ENCODE assay signal across 29 mouse cellular contexts in the genomic region with DNA sequence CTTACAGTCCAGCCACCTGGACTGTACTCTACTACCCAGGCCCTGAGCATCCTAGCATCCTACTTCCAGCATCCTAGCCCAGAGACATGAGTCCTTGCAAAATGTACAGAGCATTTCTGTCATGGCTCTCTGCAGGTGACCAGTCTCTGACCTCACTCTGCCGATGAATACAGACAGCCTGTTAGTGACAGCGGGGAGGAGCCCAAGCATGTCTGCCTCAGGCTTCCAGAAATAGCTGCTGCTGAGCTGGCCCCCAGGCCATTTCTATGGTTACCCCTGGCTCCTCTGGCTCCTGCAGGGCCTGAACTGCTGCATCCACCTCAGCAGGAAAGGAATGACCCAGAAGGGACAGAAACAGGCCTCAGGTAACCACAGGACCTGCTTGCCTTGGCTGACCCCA. TPM values are rescaled to one million over a fixed set of nuclear protein-coding genes. Genes with fewer than 3 reads are reported as not detected.
DNase-seq lines count a peak whose midpoint lies in the region; ATAC-seq and TF ChIP-seq lines count a peak whose summit lies in the region.
"Had no signal": no experiment of that assay in that cellular context is flagged by ENCODE, and none has a peak within 500 bp of the region (broad histone marks: within the 10 kb centered on the region; RNA-seq: fewer than 3 reads in every experiment).

No protein-coding gene starts in this region.

- WGBS in heart, embryonic 10.5 days, result 23% methylated on average over 2 of the region's 2 CpGs
- 23% methylated on average over 2 of the region's 2 CpGs for WGBS in heart, embryonic 15.5 days
- 36% methylated on average over 2 of the region's 2 CpGs for WGBS in kidney, embryonic 15.5 days
- WGBS in kidney, adult 2 months, result 62% methylated on average over 2 of the region's 2 CpGs
- WGBS in intestine, embryonic 15.5 days, result 57% methylated on average over 2 of the region's 2 CpGs

- no peak overlapping the region for H3K4me3 ChIP-seq in heart, embryonic 10.5 days
- no peak overlapping the region for H3K4me3 ChIP-seq in heart, embryonic 15.5 days
- H3K4me3 ChIP-seq in kidney, embryonic 15.5 days (replicated peaks), result no peak overlapping the region
- H3K4me3 ChIP-seq in kidney, adult 2 months (ENCODE audit: insufficient read depth, low read depth, low read length), result no peak overlapping the region
- no peak overlapping the region for H3K4me3 ChIP-seq in intestine, embryonic 15.5 days (replicated peaks)
- H3K4me3 ChIP-seq: embryonic facial prominence, embryonic 13.5 days; forebrain, embryonic 10.5 days; forebrain, embryonic 15.5 days; limb, embryonic 13.5 days; lung, embryonic 15.5 days had no signal

- DNase-seq in heart, embryonic 10.5 days (ENCODE audit: low spot score), result no peak
- no peak for DNase-seq in heart, postnatal 36 days
- no peak for DNase-seq in heart, postnatal 4 days
- DNase-seq in kidney, adult 2 months, result no peak
- DNase-seq in R1 (ENCODE audit: low read depth, low spot score), result peak; percentile 45
- DNase-seq: adrenal gland, postnatal 25 days; cerebellum, adult 11-12 months; cerebellum, adult 9-11 months; embryo, embryonic 11 days; gastrocnemius, postnatal 36 days; kidney, postnatal 4 days; midbrain, embryonic 14.5 days; right cerebral cortex, postnatal 4 days; thymus, adult 18-20 months; thymus, postnatal 25 days had no signal

- no peaks in the 10 kb centered on the region for H3K36me3 ChIP-seq in heart, embryonic 10.5 days
- H3K36me3 ChIP-seq in heart, embryonic 15.5 days, result no peaks in the 10 kb centered on the region
- no peaks in the 10 kb centered on the region for H3K36me3 ChIP-seq in kidney, embryonic 15.5 days
- H3K36me3 ChIP-seq in kidney, adult 2 months (ENCODE audit: control insufficient read depth, insufficient read depth, low read length), result no peaks in the 10 kb centered on the region
- H3K36me3 ChIP-seq in intestine, embryonic 15.5 days, result no peaks in the 10 kb centered on the region
- H3K36me3 ChIP-seq: embryonic facial prominence, embryonic 13.5 days; forebrain, embryonic 10.5 days; forebrain, embryonic 15.5 days; G1E; limb, embryonic 13.5 days; lung, embryonic 15.5 days had no signal

- no peak for TF ChIP-seq POLR2A in kidney, adult 2 months (IDR thresholded peaks at IDR 0.05; ENCODE audit: low read depth, low read length)

- TF ChIP-seq CTCF in kidney, adult 2 months (conservative IDR thresholded peaks at IDR 0.05; ENCODE audit: insufficient read depth, insufficient read length, low read depth, low read length), result no peak

- H3K27ac ChIP-seq in heart, embryonic 10.5 days, result peak overlapping the region; percentile 80
- peak overlapping the region; percentile 33; the same call in 1 of the 2 replicates for H3K27ac ChIP-seq in heart, embryonic 15.5 days
- H3K27ac ChIP-seq in kidney, embryonic 15.5 days, result no peak overlapping the region
- H3K27ac ChIP-seq in kidney, adult 2 months (ENCODE audit: insufficient read depth, low read depth, low read length), result no peak overlapping the region
- no peak overlapping the region for H3K27ac ChIP-seq in intestine, embryonic 15.5 days
- H3K27ac ChIP-seq: embryonic facial prominence, embryonic 13.5 days; forebrain, embryonic 15.5 days; hindbrain, postnatal 0 days; limb, embryonic 13.5 days; lung, embryonic 15.5 days; stomach, postnatal 0 days had no signal

- intact Hi-C loops in heart, postnatal 36 days (cut with DNase I), result no loop called here

- no peaks in the 10 kb centered on the region; the same call in none of the 2 replicates for H3K27me3 ChIP-seq in heart, embryonic 10.5 days (ENCODE audit: insufficient read depth, poor library complexity, severe bottlenecking)
- H3K27me3 ChIP-seq in heart, embryonic 15.5 days, result no peaks in the 10 kb centered on the region
- H3K27me3 ChIP-seq in kidney, embryonic 15.5 days, result no peaks in the 10 kb centered on the region
- H3K27me3 ChIP-seq in kidney, adult 2 months (replicated peaks; ENCODE audit: control insufficient read depth, insufficient read depth, low read length), result no peaks in the 10 kb centered on the region
- H3K27me3 ChIP-seq in intestine, embryonic 15.5 days (replicated peaks), result no peaks in the 10 kb centered on the region
- H3K27me3 ChIP-seq: forebrain, embryonic 15.5 days; limb, embryonic 13.5 days; lung, embryonic 15.5 days; Patski had no signal

- H3K9ac ChIP-seq in heart, embryonic 15.5 days, result no peak overlapping the region
- H3K9ac ChIP-seq in kidney, embryonic 15.5 days, result no peak overlapping the region
- no peak overlapping the region for H3K9ac ChIP-seq in intestine, embryonic 15.5 days
- H3K9ac ChIP-seq: embryonic facial prominence, embryonic 13.5 days; forebrain, embryonic 15.5 days; limb, embryonic 13.5 days; lung, embryonic 15.5 days had no signal

- peak; percentile 59; the same call in 1 of the 2 replicates for ATAC-seq in heart, embryonic 15.5 days (replicated peaks; ENCODE audit: insufficient number of reproducible peaks, insufficient read depth, low FRiP score, low read depth)
- 0 out of 2 replicates have a peak, but pooled peaks have one; percentile 12 for ATAC-seq in kidney, embryonic 15.5 days (replicated peaks; ENCODE audit: low FRiP score)
- no peak for ATAC-seq in intestine, embryonic 15.5 days
- ATAC-seq: forebrain, embryonic 15.5 days; hindbrain, postnatal 0 days; intestine, postnatal 0 days; Patski had no signal

- H3K9me3 ChIP-seq in heart, embryonic 10.5 days, result no peaks in the 10 kb centered on the region
- H3K9me3 ChIP-seq in heart, embryonic 15.5 days (replicated peaks), result no peaks in the 10 kb centered on the region
- H3K9me3 ChIP-seq in kidney, embryonic 15.5 days (replicated peaks), result no peaks in the 10 kb centered on the region
- H3K9me3 ChIP-seq in intestine, embryonic 15.5 days, result no peaks in the 10 kb centered on the region
- H3K9me3 ChIP-seq: embryonic facial prominence, embryonic 13.5 days; forebrain, embryonic 10.5 days; forebrain, embryonic 15.5 days; G1E; limb, embryonic 13.5 days; lung, embryonic 15.5 days had no signal

- H3K4me1 ChIP-seq in heart, embryonic 10.5 days, result peaks cover 54% of the 10 kb centered on the region
- H3K4me1 ChIP-seq in heart, embryonic 15.5 days (replicated peaks), result peaks cover 13% of the 10 kb centered on the region
- H3K4me1 ChIP-seq in kidney, embryonic 15.5 days, result peaks cover 33% of the 10 kb centered on the region
- no peaks in the 10 kb centered on the region for H3K4me1 ChIP-seq in kidney, adult 2 months (ENCODE audit: control insufficient read depth, insufficient read depth, low read length)
- 0 out of 2 replicates have a peak, but pooled peaks cover under 1% of the 10 kb centered on the region for H3K4me1 ChIP-seq in intestine, embryonic 15.5 days (replicated peaks)
- H3K4me1 ChIP-seq: embryonic facial prominence, embryonic 13.5 days; forebrain, embryonic 15.5 days; limb, embryonic 13.5 days had no signal

- H3K4me2 ChIP-seq in heart, embryonic 15.5 days, result no peak overlapping the region
- H3K4me2 ChIP-seq in kidney, embryonic 15.5 days, result no peak overlapping the region
- no peak overlapping the region for H3K4me2 ChIP-seq in intestine, embryonic 15.5 days (replicated peaks)
- H3K4me2 ChIP-seq: embryonic facial prominence, embryonic 13.5 days; forebrain, embryonic 15.5 days; limb, embryonic 13.5 days; liver, embryonic 11.5 days; lung, embryonic 15.5 days had no signal

RNA-seq across cellular contexts. Expression of gene Rasd1, which starts 6.9 kb away (rescaled TPM):
- polyA plus RNA-seq in heart, embryonic 10.5 days (2016; fragmentation: Nextera tagmentation; extraction: Ambion mirVana), result 12.2 and 17.4 TPM in 2 replicates
- 1 to 10 TPM; 7.3 to 9.3 TPM for total RNA-seq in heart, postnatal 36 days (2021)
- 7.2 and 7.7 TPM in 2 replicates for polyA plus RNA-seq in heart, embryonic 15.5 days (2015; fragmentation: Nextera tagmentation; extraction: Ambion mirVana)
- total RNA-seq in heart, postnatal 4 days (2021), result 1 to 10 TPM; 4.0 to 4.4 TPM
- 3.3 and 4.0 TPM in 2 replicates for polyA plus RNA-seq in kidney, embryonic 15.5 days (2015; fragmentation: Nextera tagmentation; extraction: Ambion mirVana)
- polyA plus RNA-seq in kidney, adult 2 months (2012; rRNA removed), result 7.2 and 8.9 TPM in 2 replicates
- polyA plus RNA-seq in intestine, embryonic 15.5 days (2015; fragmentation: Nextera tagmentation; extraction: Ambion mirVana), result 2.1 and 2.6 TPM in 2 replicates
- polyA plus RNA-seq: G1E had no signal

RNA-seq across cellular contexts. Expression of gene Med9, which starts 23.7 kb away (rescaled TPM):
- polyA plus RNA-seq in heart, embryonic 10.5 days (2016; fragmentation: Nextera tagmentation; extraction: Ambion mirVana), result 51.8 and 55.6 TPM in 2 replicates
- total RNA-seq in heart, postnatal 36 days (2021), result 10 to 100 TPM; 26.2 to 26.6 TPM
- polyA plus RNA-seq in heart, embryonic 15.5 days (2015; fragmentation: Nextera tagmentation; extraction: Ambion mirVana), result 40.0 and 43.0 TPM in 2 replicates
- total RNA-seq in heart, postnatal 4 days (2021), result 10 to 100 TPM; 27.5 to 30.2 TPM
- polyA plus RNA-seq in kidney, embryonic 15.5 days (2015; fragmentation: Nextera tagmentation; extraction: Ambion mirVana), result 45.7 and 46.5 TPM in 2 replicates
- 20.4 and 25.7 TPM in 2 replicates for polyA plus RNA-seq in kidney, adult 2 months (2012; rRNA removed)
- 34.5 and 35.6 TPM in 2 replicates for polyA plus RNA-seq in intestine, embryonic 15.5 days (2015; fragmentation: Nextera tagmentation; extraction: Ambion mirVana)

Comparison
In these comparisons a context has a peak if more than half of its experiments do, and no peak if none do; other contexts are left out.
1. H3K27ac ChIP-seq: peak in heart, embryonic 10.5 days (single experiment) and heart, embryonic 15.5 days (single experiment); none in kidney, embryonic 15.5 days (single experiment), kidney, adult 2 months (single experiment) and intestine, embryonic 15.5 days (single experiment).